Mouse (Mus musculus) limb, embryonic 13.5 days (tissue): ENCODE measurements around the gene Ablim1. TPM values are rescaled to one million over a fixed set of nuclear protein-coding genes. Genes with fewer than 3 reads are reported as not detected.
"Not testable (repeated sequence)": the region's sequence is repeated elsewhere in the genome, so short reads cannot be mapped to it uniquely, and the experiment has no call there.

Experiments
- ATAC-seq: fragments of 200-750 bp; cut with Nextera tagmentation; 2 replicates; pipeline ENCODE4 v1.8.0; 2017; ENCODE audit warnings: low read depth, moderate number of reproducible peaks, moderate TSS enrichment; ENCODE audit not compliant: low FRiP score
- H3K27ac ChIP-seq: fragments of 300-500 bp; sonication (generic); 2 replicates; pipeline ENCODE4 v1.5.1; 2015; ENCODE audit warnings: inconsistent platforms, mild to moderate bottlenecking, moderate library complexity
- H3K27me3 ChIP-seq: fragments of 300-500 bp; sonication (generic); 2 replicates; pipeline ENCODE4 v1.6.1; 2015; ENCODE audit warnings: mild to moderate bottlenecking, inconsistent platforms
- H3K36me3 ChIP-seq: fragments of 300-500 bp; sonication (generic); 2 replicates; pipeline ENCODE4 v1.6.1; 2015; ENCODE audit warnings: inconsistent platforms, mild to moderate bottlenecking, moderate library complexity
- H3K4me1 ChIP-seq: fragments of 300-500 bp; sonication (generic); 2 replicates; pipeline ENCODE4 v1.6.1; 2015; ENCODE audit warnings: inconsistent platforms
- H3K4me2 ChIP-seq: fragments of 300-500 bp; sonication (generic); replicated peaks from 2 replicates; pipeline ENCODE4 v1.6.1; 2015; ENCODE audit warnings: inconsistent platforms, mild to moderate bottlenecking, moderate library complexity
- H3K4me3 ChIP-seq: fragments of 300-500 bp; sonication (generic); 2 replicates; pipeline ENCODE4 v1.5.1; 2015; ENCODE audit warnings: moderate library complexity, mild to moderate bottlenecking, inconsistent platforms
- H3K9ac ChIP-seq: fragments of 300-500 bp; sonication (generic); 2 replicates; pipeline ENCODE4 v1.6.1; 2015; ENCODE audit warnings: mild to moderate bottlenecking, inconsistent platforms
- H3K9me3 ChIP-seq: fragments of 300-500 bp; sonication (generic); 2 replicates; pipeline ENCODE4 v1.6.1; 2016; ENCODE audit warnings: inconsistent platforms
- WGBS: fragments of 180-500 bp; shearing (Covaris S2); methylation state at CpG from one replicate; pipeline ENCODE4 v1.1.7; 2015; 5-methylcytosine and 5-hydroxymethylcytosine counted together
- polyA plus RNA-seq: library from polyadenylated mRNA; unstranded; fragments of >200 nt; fragmentation: Nextera tagmentation; extraction: Ambion mirVana; gene quantifications from 2 replicates; pipeline ENCODE4 v1.2.1, GENCODE M21; 2015

Ablim1 gene
- polyA plus RNA-seq, 1 experiment from 2014 or later, result 34.0 TPM

- H3K4me2 ChIP-seq, result no peak overlapping the region
- H3K4me1 ChIP-seq, result peaks cover 37% of the 10 kb centered on the region
- no peaks in the 10 kb centered on the region for H3K9me3 ChIP-seq
- ATAC-seq, result no peak
- 45% methylated on average over 7 of the region's 7 CpGs for whole genome bisulfite sequencing
- no peak overlapping the region for H3K4me3 ChIP-seq
- H3K27me3 ChIP-seq, result peaks cover 3% of the 10 kb centered on the region; the same call in 1 of the 2 replicates
- no peak overlapping the region for H3K27ac ChIP-seq
- no peak overlapping the region for H3K9ac ChIP-seq
- no peaks in the 10 kb centered on the region for H3K36me3 ChIP-seq
These were observed 178.5 kb downstream of the Ablim1 start for GRCm38 (mm10) chr19:57136228-57136627.

- not testable (repeated sequence) for H3K9ac ChIP-seq, H3K4me3 ChIP-seq, ATAC-seq, H3K9me3 ChIP-seq, H3K27ac ChIP-seq, H3K4me2 ChIP-seq, H3K36me3 ChIP-seq, H3K27me3 ChIP-seq
- peaks cover 37% of the 10 kb centered on the region for H3K4me1 ChIP-seq
- 78% methylated on average over 6 of the region's 6 CpGs for WGBS
These were observed 179.1 kb downstream of the Ablim1 start for GRCm38 (mm10) chr19:57135654-57136053.

- peaks cover 3% of the 10 kb centered on the region; the same call in 1 of the 2 replicates for H3K27me3 ChIP-seq
- H3K9ac ChIP-seq, result 0 out of 2 replicates have a peak overlapping the region, but pooled peaks have one; percentile 3
- peaks cover 30% of the 10 kb centered on the region for H3K4me1 ChIP-seq
- WGBS, result 17% methylated on average over 20 of the region's 20 CpGs
- peak overlapping the region; percentile 53 for H3K4me2 ChIP-seq
- H3K4me3 ChIP-seq, result peak overlapping the region; percentile 14; the same call in 1 of the 2 replicates
- no peaks in the 10 kb centered on the region for H3K36me3 ChIP-seq
- no peak overlapping the region for H3K27ac ChIP-seq
- H3K9me3 ChIP-seq, result no peaks in the 10 kb centered on the region
- ATAC-seq, result 0 out of 2 replicates have a peak, but pooled peaks have one; percentile 12
These were observed 179.9 kb downstream of the Ablim1 start for GRCm38 (mm10) chr19:57134654-57135348.

GRCm38 (mm10) chr19:57132916-57133520 is 181.7 kb downstream of the Ablim1 start:
- Histone ChIP-seq H3K4me3 (no peak overlapping the region), H3K9ac (no peak overlapping the region), H3K27ac (no peak overlapping the region), H3K4me2 (no peak overlapping the region), H3K36me3 (no peaks in the 10 kb centered on the region), H3K9me3 (no peaks in the 10 kb centered on the region), H3K27me3 (peaks cover 3% of the 10 kb centered on the region; the same call in 1 of the 2 replicates), H3K4me1 (peaks cover 16% of the 10 kb centered on the region)
- WGBS, result 76% methylated on average over 6 of the region's 6 CpGs
- ATAC-seq, result no peak

- H3K4me3 ChIP-seq, result no peak overlapping the region
- no peak overlapping the region for H3K27ac ChIP-seq
- peaks cover 23% of the 10 kb centered on the region for H3K4me1 ChIP-seq
- H3K27me3 ChIP-seq, result peaks cover 3% of the 10 kb centered on the region; the same call in 1 of the 2 replicates
- H3K36me3 ChIP-seq, result no peaks in the 10 kb centered on the region
- no peak for ATAC-seq
- H3K9ac ChIP-seq, result no peak overlapping the region
- H3K4me2 ChIP-seq, result no peak overlapping the region
- 63% methylated on average over 5 of the region's 5 CpGs for WGBS
- no peaks in the 10 kb centered on the region for H3K9me3 ChIP-seq
These were observed 182.4 kb downstream of the Ablim1 start for GRCm38 (mm10) chr19:57132281-57132680.

- H3K27ac ChIP-seq, result no peak overlapping the region
- H3K4me2 ChIP-seq, result no peak overlapping the region
- 61% methylated on average over 4 of the region's 4 CpGs for WGBS
- no peaks in the 10 kb centered on the region for H3K36me3 ChIP-seq
- no peaks in the 10 kb centered on the region for H3K9me3 ChIP-seq
- ATAC-seq, result no peak
- H3K4me3 ChIP-seq, result no peak overlapping the region
- H3K4me1 ChIP-seq, result peaks cover 27% of the 10 kb centered on the region
- no peak overlapping the region for H3K9ac ChIP-seq
- peaks cover 3% of the 10 kb centered on the region; the same call in 1 of the 2 replicates for H3K27me3 ChIP-seq
These were observed 183.4 kb downstream of the Ablim1 start for GRCm38 (mm10) chr19:57131366-57131765.

- 83% methylated on average over 4 of the region's 4 CpGs for WGBS
- H3K9me3 ChIP-seq, result no peaks in the 10 kb centered on the region
- H3K27ac ChIP-seq, result no peak overlapping the region
- no peaks in the 10 kb centered on the region for H3K27me3 ChIP-seq
- H3K36me3 ChIP-seq, result no peaks in the 10 kb centered on the region
- peaks cover 27% of the 10 kb centered on the region for H3K4me1 ChIP-seq
- H3K4me2 ChIP-seq, result no peak overlapping the region
- H3K9ac ChIP-seq, result no peak overlapping the region
- no peak overlapping the region for H3K4me3 ChIP-seq
- ATAC-seq, result no peak
These were observed 184.1 kb downstream of the Ablim1 start for GRCm38 (mm10) chr19:57130591-57130990.

- 86% methylated on average over 9 of the region's 9 CpGs for WGBS
- Histone ChIP-seq H3K4me2 (no peak overlapping the region), H3K4me3 (no peak overlapping the region), H3K27me3 (no peaks in the 10 kb centered on the region), H3K9ac (no peak overlapping the region), H3K36me3 (no peaks in the 10 kb centered on the region), H3K9me3 (no peaks in the 10 kb centered on the region), H3K27ac (no peak overlapping the region), H3K4me1 (peaks cover 22% of the 10 kb centered on the region)
- no peak for ATAC-seq
These were observed 185.0 kb downstream of the Ablim1 start for GRCm38 (mm10) chr19:57129729-57130128.

GRCm38 (mm10) chr19:57128037-57128436 is 186.7 kb downstream of the Ablim1 start:
- WGBS, result 64% methylated on average over 6 of the region's 6 CpGs
- Histone ChIP-seq H3K9ac (no peak overlapping the region), H3K4me1 (peaks cover 22% of the 10 kb centered on the region), H3K27me3 (no peaks in the 10 kb centered on the region), H3K4me3 (no peak overlapping the region), H3K27ac (no peak overlapping the region), H3K36me3 (no peaks in the 10 kb centered on the region), H3K9me3 (no peaks in the 10 kb centered on the region), H3K4me2 (no peak overlapping the region)
- ATAC-seq, result peak; percentile 28; the same call in 1 of the 2 replicates

GRCm38 (mm10) chr19:57127523-57127922 is 187.2 kb downstream of the Ablim1 start:
- H3K27ac ChIP-seq, result no peak overlapping the region; the same call in 1 of the 2 replicates
- ATAC-seq, result no peak
- 66% methylated on average over 5 of the region's 5 CpGs for WGBS

GRCm38 (mm10) chr19:57126950-57127349 is 187.8 kb downstream of the Ablim1 start:
- no peak overlapping the region for H3K9ac ChIP-seq
- peaks cover 24% of the 10 kb centered on the region for H3K4me1 ChIP-seq
- H3K9me3 ChIP-seq, result no peaks in the 10 kb centered on the region
- H3K4me2 ChIP-seq, result no peak overlapping the region
- H3K36me3 ChIP-seq, result no peaks in the 10 kb centered on the region
- ATAC-seq, result no peak
- H3K27me3 ChIP-seq, result no peaks in the 10 kb centered on the region
- no peak overlapping the region for H3K4me3 ChIP-seq
- WGBS, result 28% methylated on average over 10 of the region's 10 CpGs
- no peak overlapping the region; the same call in 1 of the 2 replicates for H3K27ac ChIP-seq

More at GRCm38 (mm10) chr19:57127523-57127922, 187.2 kb downstream of the Ablim1 start:
- no peak overlapping the region for H3K4me3 ChIP-seq
- H3K27me3 ChIP-seq, result no peaks in the 10 kb centered on the region
- H3K4me2 ChIP-seq, result no peak overlapping the region
- H3K9ac ChIP-seq, result no peak overlapping the region
- H3K9me3 ChIP-seq, result no peaks in the 10 kb centered on the region
- peaks cover 24% of the 10 kb centered on the region for H3K4me1 ChIP-seq
- no peaks in the 10 kb centered on the region for H3K36me3 ChIP-seq

- Histone ChIP-seq H3K27me3 (no peaks in the 10 kb centered on the region), H3K27ac (no peak overlapping the region), H3K4me3 (no peak overlapping the region), H3K9me3 (no peaks in the 10 kb centered on the region), H3K36me3 (no peaks in the 10 kb centered on the region), H3K9ac (no peak overlapping the region), H3K4me2 (no peak overlapping the region), H3K4me1 (peaks cover 28% of the 10 kb centered on the region)
- no peak for ATAC-seq
- 71% methylated on average over 4 of the region's 4 CpGs for WGBS
These were observed 189.8 kb downstream of the Ablim1 start for GRCm38 (mm10) chr19:57124906-57125305.
